Comparison of ENCODE assay signal across 8 mouse cellular contexts in genomic region chr1:66701576-66701940, GRCm38 (mm10). TPM values are rescaled to one million over a fixed set of nuclear protein-coding genes. Genes with fewer than 3 reads are reported as not detected.
A peak's percentile ranks its signal among the peaks of the same experiment; 100 is the strongest.
DNase-seq lines count a peak whose midpoint lies in the region; ATAC-seq and TF ChIP-seq lines count a peak whose summit lies in the region.
"Had no signal": no experiment of that assay in that cellular context is flagged by ENCODE, and none has a peak within 500 bp of the region (broad histone marks: within the 10 kb centered on the region; RNA-seq: fewer than 3 reads in every experiment).

No protein-coding gene starts in this region.

- no peak for TF ChIP-seq EP300 in CH12.LX (IDR thresholded peaks at IDR 0.05; ENCODE audit: low read length)

- H3K4me3 ChIP-seq in CH12.LX (replicated peaks in 1 of 3; ENCODE audit: low read depth in 2 of 3, low read length in 2 of 3, poor library complexity in 1 of 3), result peak overlapping the region; percentile 74 to 92 (median 83)

- peaks cover 2 to 26% of the 10 kb centered on the region in 2 experiments; a peak in 2 of 4 replicates for H3K4me1 ChIP-seq in CH12.LX (ENCODE audit: control insufficient read depth in 1 of 2, insufficient read depth in 2 of 2)

- TF ChIP-seq RAD21 in CH12.LX (IDR thresholded peaks at IDR 0.05; ENCODE audit: low read depth, low read length), result no peak

- intact Hi-C loops in left cerebral cortex, postnatal 4 days (cut with DNase I), result loop anchor here (5.0 kb wide), 1 partner anchor 116 kb away; the partner anchor contains the start of gene Kansl1l

- no peaks in the 10 kb centered on the region for H3K9me3 ChIP-seq in CH12.LX (replicated peaks; ENCODE audit: low read length)

- no peak for TF ChIP-seq CTCF in CH12.LX (conservative IDR thresholded peaks at IDR 0.05 in 1 of 2, IDR thresholded peaks at IDR 0.05 in 1 of 2; ENCODE audit: low read depth in 2 of 2, low read length in 2 of 2)

- dilution Hi-C loops in CH12.LX (cut with MboI; ENCODE audit: extremely low pct_ligation_motif_present, extremely low pct_unique_long_range_greater_than_20kb, low sequenced_read_pairs), result no loop called here

- H3K36me3 ChIP-seq in CH12.LX (replicated peaks in 1 of 2; ENCODE audit: control insufficient read depth in 1 of 2, insufficient read depth in 1 of 2, low read length in 1 of 2), result peaks cover 2 to 26% of the 10 kb centered on the region in 2 experiments

- no peaks in the 10 kb centered on the region for H3K27me3 ChIP-seq in CH12.LX (replicated peaks)

- H3K9ac ChIP-seq in CH12.LX (ENCODE audit: insufficient read depth, low read depth), result peak overlapping the region; percentile 97

- no peak for TF ChIP-seq POLR2A in CH12.LX (IDR thresholded peaks at IDR 0.05; ENCODE audit: low read depth, low read length)

- peaks cover 35% of the 10 kb centered on the region for H3K79me2 ChIP-seq in CH12.LX (replicated peaks; ENCODE audit: control insufficient read depth, extremely low read depth, insufficient read depth, poor library complexity, severe bottlenecking)

- peak overlapping the region; percentile 96 for H3K4me2 ChIP-seq in CH12.LX (ENCODE audit: insufficient read depth, low read depth, poor library complexity, severe bottlenecking)

- ATAC-seq in granulocyte monocyte progenitor cell, adult 5-6 weeks (replicated peaks; ENCODE audit: poor library complexity, severe bottlenecking), result peak; percentile 42

- in situ Hi-C loops in CH12.LX (cut with MboI; ENCODE audit: low pct_ligation_motif_present, low pct_unique_long_range_greater_than_20kb, low sequenced_read_pairs), result no loop called here

- DNase-seq in 416B (ENCODE audit: low read depth), result peak; percentile 58
- no peak for DNase-seq in CH12.LX (ENCODE audit: extremely low read depth)
- DNase-seq in lung, postnatal 10 days, result peak; percentile 4
- no peak for DNase-seq in urinary bladder, postnatal 25 days (ENCODE audit: low spot score)
- DNase-seq in left cerebral cortex, postnatal 4 days, result no peak
- DNase-seq in urinary bladder, postnatal 10 days (ENCODE audit: low spot score), result no peak
- DNase-seq: thymus, adult 18-20 months had no signal

- H3K27ac ChIP-seq in CH12.LX (ENCODE audit: insufficient read depth, low read depth), result no peak overlapping the region

TF ChIP-seq in CH12.LX, 34 proteins besides CTCF, POLR2A, EP300 and RAD21:
- no peak for TF ChIP-seq GABPA (IDR thresholded peaks at IDR 0.05; ENCODE audit: insufficient replicate concordance, low read depth, low read length)
- no peak for TF ChIP-seq ZKSCAN1 (IDR thresholded peaks at IDR 0.05; ENCODE audit: borderline replicate concordance, low read depth, low read length)
- 0 out of 2 replicates have a peak, but pooled peaks have one; percentile 38 for TF ChIP-seq SIN3A (IDR thresholded peaks at IDR 0.05; ENCODE audit: low read length)
- no peak for TF ChIP-seq ZMIZ1 (IDR thresholded peaks at IDR 0.05; ENCODE audit: low read depth, low read length)
- no peak for TF ChIP-seq ELF1 (IDR thresholded peaks at IDR 0.05; ENCODE audit: low read depth, low read length)

RNA-seq across cellular contexts. Expression of gene Rpe, which starts 0.9 kb away (rescaled TPM):
- total RNA-seq in CH12.LX (2012; rRNA removed) (40.0 and 50.0 TPM in 2 replicates), CH12.LX (2014; rRNA removed) (67.5 and 82.1 TPM in 2 replicates)
- polyA plus RNA-seq in CH12.LX (2012; ENCODE audit: insufficient read length, low read depth), result 48.6 and 62.4 TPM in 2 replicates
- total RNA-seq in granulocyte monocyte progenitor cell, adult 5-6 weeks (2014; fragmentation: Nextera tagmentation), result 65.5 and 81.7 TPM in 2 replicates
- total RNA-seq in granulocyte monocyte progenitor cell, adult 5-6 weeks (2017), result 57.0 and 75.1 TPM in 2 replicates
- total RNA-seq in left cerebral cortex, postnatal 4 days (2021), result 10 to 100 TPM; 23.9 to 28.0 TPM

Comparison
In these comparisons a context has a peak if more than half of its experiments do, and no peak if none do; other contexts are left out.
1. DNase-seq: peak in 416B (single experiment) and lung, postnatal 10 days (single experiment); none in CH12.LX (single experiment), urinary bladder, postnatal 25 days (single experiment), left cerebral cortex, postnatal 4 days (single experiment) and urinary bladder, postnatal 10 days (single experiment).